Mouse (Mus musculus): ENCODE results near the gene Cryba4. TPM values are rescaled to one million over a fixed set of nuclear protein-coding genes. Genes with fewer than 3 reads are reported as not detected.

The Cryba4 gene
- total and polyA plus RNA-seq, 3 experiments: not detected

DNA sequence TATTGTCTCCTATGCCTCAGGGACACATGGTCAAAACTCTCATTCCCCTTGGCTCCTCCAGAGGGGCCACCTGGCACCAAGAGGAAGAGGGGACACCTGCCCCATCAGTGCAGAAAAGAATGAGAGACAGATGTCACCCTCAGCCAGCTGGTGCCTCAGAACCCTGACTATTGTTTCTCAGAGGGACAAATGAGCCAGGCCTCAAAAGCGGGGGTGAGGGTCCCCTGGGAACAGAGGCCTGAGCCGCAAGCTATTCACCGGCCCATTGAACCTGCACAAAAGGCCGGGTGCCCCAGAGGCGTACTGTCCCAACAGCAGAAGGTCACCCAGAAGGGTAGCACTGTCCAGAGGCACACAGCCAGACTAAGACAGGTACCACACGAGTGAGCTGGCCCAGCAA, 26.7 kb downstream of the Cryba4 start:
- DNase-seq (ENCODE audit: extremely low read depth): no peak
- H3K9ac ChIP-seq (ENCODE audit: insufficient read depth, low read depth): no peak overlapping the region
- no peak overlapping the region for H3K27ac ChIP-seq (ENCODE audit: insufficient read depth, low read depth)
- H3K4me2 ChIP-seq (ENCODE audit: insufficient read depth, low read depth, poor library complexity, severe bottlenecking): no peak overlapping the region
- in situ Hi-C loops (cut with MboI; ENCODE audit: low pct_ligation_motif_present, low pct_unique_long_range_greater_than_20kb, low sequenced_read_pairs): loop anchor here (25.0 kb wide), 1 partner anchor 812 kb away; no protein-coding TSS in a partner anchor
- no peaks in the 10 kb centered on the region for H3K79me2 ChIP-seq (replicated peaks; ENCODE audit: control insufficient read depth, extremely low read depth, insufficient read depth, poor library complexity, severe bottlenecking)
- dilution Hi-C loops (cut with MboI; ENCODE audit: extremely low pct_ligation_motif_present, extremely low pct_unique_long_range_greater_than_20kb, low sequenced_read_pairs): no loop called here
- H3K36me3 ChIP-seq (replicated peaks in 1 of 2; ENCODE audit: control insufficient read depth in 1 of 2, insufficient read depth in 1 of 2, low read length in 1 of 2): no peaks in the 10 kb centered on the region
- H3K4me1 ChIP-seq (ENCODE audit: control insufficient read depth in 1 of 2, insufficient read depth in 2 of 2): no peaks in the 10 kb centered on the region
- TF ChIP-seq JUN (IDR thresholded peaks at IDR 0.05; ENCODE audit: insufficient read depth, low read depth, low read length) (no peak), USF2 (conservative IDR thresholded peaks at IDR 0.05; ENCODE audit: low read depth, low read length) (no peak), ETS1 (conservative IDR thresholded peaks at IDR 0.05; ENCODE audit: low read depth, low read length) (no peak), SMC3 (IDR thresholded peaks at IDR 0.05; ENCODE audit: low read depth, low read length) (no peak), SIN3A (IDR thresholded peaks at IDR 0.05; ENCODE audit: low read length) (no peak), PAX5 (IDR thresholded peaks at IDR 0.05; ENCODE audit: low read length) (no peak), ZKSCAN1 (IDR thresholded peaks at IDR 0.05; ENCODE audit: borderline replicate concordance, low read depth, low read length) (no peak), USF1 (IDR thresholded peaks at IDR 0.05; ENCODE audit: low read depth, low read length) (no peak), POLR2A (IDR thresholded peaks at IDR 0.05; ENCODE audit: low read depth, low read length) (no peak), EP300 (IDR thresholded peaks at IDR 0.05; ENCODE audit: low read length) (no peak), ZNF384 (IDR thresholded peaks at IDR 0.05; ENCODE audit: low read depth, low read length) (no peak), MYC (IDR thresholded peaks at IDR 0.05; ENCODE audit: low read depth, low read length) (no peak), CTCF (conservative IDR thresholded peaks at IDR 0.05 in 1 of 2, IDR thresholded peaks at IDR 0.05 in 1 of 2; ENCODE audit: low read depth in 2 of 2, low read length in 2 of 2) (no peak), POLR2AphosphoS2 (IDR thresholded peaks at IDR 0.05; ENCODE audit: low read depth, low read length) (no peak), MAFK (IDR thresholded peaks at IDR 0.05; ENCODE audit: insufficient replicate concordance, low read length) (no peak), RCOR1 (conservative IDR thresholded peaks at IDR 0.05; ENCODE audit: low read depth, low read length) (no peak), TBP (conservative IDR thresholded peaks at IDR 0.05; ENCODE audit: low read depth, low read length) (no peak), BHLHE40 (IDR thresholded peaks at IDR 0.05; ENCODE audit: low read depth, low read length) (no peak), ELF1 (IDR thresholded peaks at IDR 0.05; ENCODE audit: low read depth, low read length) (no peak), TCF12 (IDR thresholded peaks at IDR 0.05; ENCODE audit: low read depth, low read length) (no peak)
- no peaks in the 10 kb centered on the region for H3K9me3 ChIP-seq (replicated peaks; ENCODE audit: low read length)
- peaks cover 63% of the 10 kb centered on the region for H3K27me3 ChIP-seq (replicated peaks)
- no peak overlapping the region for H3K4me3 ChIP-seq (replicated peaks in 1 of 3; ENCODE audit: low read depth in 2 of 3, low read length in 2 of 3, poor library complexity in 1 of 3)

GRCm38 (mm10) chr5:112220203-112220602, 32.1 kb downstream of the Cryba4 start:
- in situ Hi-C loops (cut with MboI; ENCODE audit: low pct_ligation_motif_present, low pct_unique_long_range_greater_than_20kb, low sequenced_read_pairs) (no loop called here), dilution Hi-C loops (cut with MboI; ENCODE audit: extremely low pct_ligation_motif_present, extremely low pct_unique_long_range_greater_than_20kb, low sequenced_read_pairs) (no loop called here)
- no peaks in the 10 kb centered on the region for H3K36me3 ChIP-seq (replicated peaks in 1 of 2; ENCODE audit: control insufficient read depth in 1 of 2, insufficient read depth in 1 of 2, low read length in 1 of 2)
- peaks cover 84% of the 10 kb centered on the region for H3K27me3 ChIP-seq (replicated peaks)
- no peak overlapping the region for H3K27ac ChIP-seq (ENCODE audit: insufficient read depth, low read depth)
- no peak overlapping the region for H3K9ac ChIP-seq (ENCODE audit: insufficient read depth, low read depth)
- no peaks in the 10 kb centered on the region for H3K9me3 ChIP-seq (replicated peaks; ENCODE audit: low read length)
- DNase-seq (ENCODE audit: extremely low read depth): no peak
- H3K79me2 ChIP-seq (replicated peaks; ENCODE audit: control insufficient read depth, extremely low read depth, insufficient read depth, poor library complexity, severe bottlenecking): no peaks in the 10 kb centered on the region
- no peak overlapping the region for H3K4me2 ChIP-seq (ENCODE audit: insufficient read depth, low read depth, poor library complexity, severe bottlenecking)
- no peak overlapping the region for H3K4me3 ChIP-seq (replicated peaks in 1 of 3; ENCODE audit: low read depth in 2 of 3, low read length in 2 of 3, poor library complexity in 1 of 3)
- no peaks in the 10 kb centered on the region for H3K4me1 ChIP-seq (ENCODE audit: control insufficient read depth in 1 of 2, insufficient read depth in 2 of 2)
- no peak for TF ChIP-seq UBTF (IDR thresholded peaks at IDR 0.05; ENCODE audit: low read depth, low read length)
- TF ChIP-seq MAX (IDR thresholded peaks at IDR 0.05; ENCODE audit: low read length): no peak
- no peak for TF ChIP-seq PAX5 (IDR thresholded peaks at IDR 0.05; ENCODE audit: low read length)
- no peak for TF ChIP-seq ZMIZ1 (IDR thresholded peaks at IDR 0.05; ENCODE audit: low read depth, low read length)
- TF ChIP-seq BHLHE40 (IDR thresholded peaks at IDR 0.05; ENCODE audit: low read depth, low read length): no peak
- no peak for TF ChIP-seq KAT2A (IDR thresholded peaks at IDR 0.05; ENCODE audit: insufficient replicate concordance, low read length)
- no peak for TF ChIP-seq MYC (IDR thresholded peaks at IDR 0.05; ENCODE audit: low read depth, low read length)
